Mouse (Mus musculus) bone marrow, adult 2 months (tissue): ENCODE results near the gene Abcb8. TPM values are rescaled to one million over a fixed set of nuclear protein-coding genes. Genes with fewer than 3 reads are reported as not detected.

ENCODE experiments used
- H3K27ac ChIP-seq: fragments of 200-500 bp; 2 replicates; pipeline ENCODE4 v1.5.1; 2012; ENCODE audit warnings: low read depth, mild to moderate bottlenecking, control low read depth, inconsistent platforms, low read length; ENCODE audit not compliant: control insufficient read depth, poor library complexity, insufficient read depth
- H3K4me1 ChIP-seq: fragments of 200-500 bp; 2 replicates; pipeline ENCODE4 v1.6.1; 2011; ENCODE audit warnings: low read length; ENCODE audit not compliant: control insufficient read depth, insufficient read depth
- H3K4me3 ChIP-seq: fragments of 200-500 bp; replicated peaks from 2 replicates; pipeline ENCODE3; 2011; ENCODE audit warnings: mild to moderate bottlenecking, low read depth, low read length, control low read depth; ENCODE audit not compliant: control insufficient read depth
- CTCF ChIP-seq: fragments of 200-500 bp; IDR thresholded peaks from 2 replicates; pipeline ENCODE4 v1.5.1; 2011; ENCODE audit warnings: low read length, control low read depth; ENCODE audit not compliant: control insufficient read depth, insufficient read depth
- POLR2A ChIP-seq: fragments of 200-500 bp; IDR thresholded peaks from 2 replicates; pipeline ENCODE4 v1.6.1; 2011; ENCODE audit warnings: low read depth, mild to moderate bottlenecking, control low read depth, low read length, borderline replicate concordance; ENCODE audit not compliant: control insufficient read depth
- WGBS: fragments of 180-500 bp; shearing (Covaris S2); methylation state at CpG from one replicate; pipeline ENCODE4 v1.1.7; 2018; 5-methylcytosine and 5-hydroxymethylcytosine counted together
- polyA plus RNA-seq: library from polyadenylated mRNA; stranded (reverse); fragments of >200 nt; gene quantifications from 2 replicates; pipeline ENCODE4 v1.2.4, GENCODE M21; 2011; ENCODE audit warnings: low replicate concordance; ENCODE audit not compliant: missing spikeins, insufficient read depth, insufficient read length

Abcb8 gene
- polyA plus RNA-seq, 1 experiment = 11.2 TPM

DNA sequence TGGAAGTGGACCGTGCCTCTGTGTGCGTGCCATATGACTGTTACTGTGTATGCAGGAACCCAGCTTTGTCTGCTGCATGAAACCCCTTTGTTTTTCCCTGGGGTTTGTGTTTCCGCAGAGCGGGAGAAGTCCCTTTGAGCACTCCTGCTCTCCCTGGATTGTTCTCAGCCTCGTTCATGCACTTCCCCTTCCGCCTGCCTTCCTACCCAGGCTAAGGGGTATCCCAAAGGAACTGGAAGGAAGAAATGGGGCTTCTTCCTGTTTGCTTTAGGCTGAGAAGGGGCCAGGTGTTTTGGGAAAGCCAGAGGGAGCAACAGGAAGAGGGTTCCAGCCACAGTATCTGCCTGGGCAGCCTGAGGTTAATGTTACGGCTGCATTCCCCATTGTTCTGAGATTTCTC, 62.1 kb downstream of the Abcb8 start:
- TF ChIP-seq CTCF (no peak), POLR2A (no peak)
- 83% methylated on average over 7 of the region's 7 CpGs for WGBS
- Histone ChIP-seq H3K4me1 (peaks cover 2% of the 10 kb centered on the region), H3K4me3 (no peak overlapping the region), H3K27ac (no peak overlapping the region)

Other genes with a start within 250 kb of the Abcb8 start
- 3.3 and 6.3 TPM in 2 replicates for gene Nupl2, start 228.7 kb upstream of the Abcb8 start, polyA plus RNA-seq
- not detected in 2 replicates for gene Kcnh2, start 42.1 kb upstream of the Abcb8 start, polyA plus RNA-seq
- 0.47 TPM in 1 of 2 replicates, not detected in the other for gene Nos3, start 28.9 kb upstream of the Abcb8 start, polyA plus RNA-seq
- gene Atg9b, start 1.5 kb upstream of the Abcb8 start, polyA plus RNA-seq = 0.70 and 1.1 TPM in 2 replicates
- gene Asic3, start 19.7 kb downstream of the Abcb8 start, polyA plus RNA-seq = not detected in 2 replicates
- 28.2 and 54.7 TPM in 2 replicates for gene Cdk5, start 29.9 kb downstream of the Abcb8 start, polyA plus RNA-seq
- gene Slc4a2, start 30.2 kb downstream of the Abcb8 start, polyA plus RNA-seq = 13.6 and 42.9 TPM in 2 replicates
- 54.3 and 81.0 TPM in 2 replicates for gene Fastk, start 51.6 kb downstream of the Abcb8 start, polyA plus RNA-seq
- gene Tmub1, start 54.2 kb downstream of the Abcb8 start, polyA plus RNA-seq = 14.4 and 22.1 TPM in 2 replicates
- gene Agap3, start 58.5 kb downstream of the Abcb8 start, polyA plus RNA-seq = 22.3 and 28.2 TPM in 2 replicates
- gene Gbx1, start 133.5 kb downstream of the Abcb8 start, polyA plus RNA-seq = not detected in 2 replicates
- not detected in 2 replicates for gene Asb10, start 147.3 kb downstream of the Abcb8 start, polyA plus RNA-seq
- gene 4931409K22Rik, start 163.1 kb downstream of the Abcb8 start, polyA plus RNA-seq = 4.7 TPM in 1 of 2 replicates, not detected in the other
- gene Abcf2, start 183.8 kb downstream of the Abcb8 start, polyA plus RNA-seq = 22.9 and 29.1 TPM in 2 replicates
- gene Chpf2, start 193.1 kb downstream of the Abcb8 start, polyA plus RNA-seq = 8.6 and 20.6 TPM in 2 replicates
- 3.4 and 6.1 TPM in 2 replicates for gene Smarcd3, start 230.7 kb downstream of the Abcb8 start, polyA plus RNA-seq